Mouse (Mus musculus) kidney, postnatal 25 days (tissue): ENCODE results near the gene Gm11634.
"Not testable (repeated sequence)": the region's sequence is repeated elsewhere in the genome, so short reads cannot be mapped to it uniquely, and the experiment has no call there.

ENCODE experiments used
- DNase-seq, 2 experiments: peaks; one replicate each; pipeline ENCODE4 v3.0.0; 2021; ENCODE audit warnings: mixed read lengths in 2 of 2

Gm11634 gene

DNA sequence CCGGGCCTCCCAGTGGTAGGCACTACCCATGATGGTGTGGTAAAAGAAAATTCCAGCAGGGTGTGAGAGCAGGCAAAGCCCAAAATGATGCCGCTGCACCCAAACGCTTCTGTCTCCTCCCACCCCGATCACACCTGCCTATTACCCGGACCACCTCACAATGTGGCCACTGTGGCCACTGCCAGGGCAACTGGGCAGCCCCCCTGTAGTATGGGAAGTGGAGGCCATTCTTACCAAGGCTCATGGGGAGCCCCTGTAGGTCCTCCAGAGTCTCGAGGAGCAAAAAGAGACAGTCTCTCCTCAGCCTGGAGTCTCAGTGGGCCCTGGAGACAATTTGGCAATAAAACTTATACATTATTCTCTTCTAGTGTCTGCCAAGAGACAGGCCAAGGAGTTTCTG is at the start of gene Gm11634:
Gene Gm11634, minus strand, starts transcription at position 101 of the 400 bp plus-strand sequence.
- no peak for DNase-seq

DNA sequence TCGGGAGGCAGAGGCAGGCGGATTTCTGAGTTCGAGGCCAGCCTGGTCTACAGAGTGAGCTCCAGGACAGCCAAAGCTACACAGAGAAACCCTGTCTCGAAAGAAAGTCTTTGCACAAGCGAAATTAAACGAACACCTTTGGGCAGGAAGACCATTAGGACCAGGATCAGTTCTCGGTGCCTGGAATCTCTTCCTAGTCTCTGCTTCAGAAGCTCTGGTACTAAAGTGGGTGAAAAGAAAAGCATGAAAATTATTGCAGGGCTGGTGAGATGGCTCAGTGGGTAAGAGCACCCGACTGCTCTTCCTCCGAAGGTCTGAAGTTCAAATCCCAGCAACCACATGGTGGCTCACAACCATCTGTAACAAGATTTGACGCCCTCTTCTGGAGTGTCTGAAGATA is 48.0 kb upstream of the Gm11634 start:
- not testable (repeated sequence) for DNase-seq

- DNase-seq = not testable (repeated sequence)
Observed at GRCm38 (mm10) chr11:101646283-101646794, 47.3 kb upstream of the Gm11634 start.

GRCm38 (mm10) chr11:101645411-101646282 is 46.6 kb upstream of the Gm11634 start:
- peak; percentile 65 to 83 for DNase-seq

- not testable (repeated sequence) for DNase-seq
Observed at GRCm38 (mm10) chr11:101645043-101645410, 46.0 kb upstream of the Gm11634 start.

DNA sequence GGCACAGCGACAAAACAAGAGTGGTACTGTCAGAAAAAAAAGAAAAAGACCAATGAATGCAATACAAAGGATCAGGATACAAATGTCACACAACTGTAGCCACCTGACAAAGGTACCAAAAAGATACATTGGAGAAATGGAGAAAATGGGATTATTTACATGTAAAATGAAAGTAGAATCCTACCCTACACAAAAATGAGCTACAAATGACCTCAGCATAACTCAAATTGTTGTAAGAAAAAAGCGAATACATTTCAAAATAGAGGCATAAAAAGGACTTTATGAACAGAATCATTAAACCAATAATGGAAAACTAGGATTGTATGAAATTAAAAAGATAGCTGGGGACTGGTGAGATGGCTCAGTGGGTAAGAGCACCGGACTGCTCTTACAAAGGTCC is 45.5 kb upstream of the Gm11634 start:
- DNase-seq = no peak

- DNase-seq = no peak
Observed at GRCm38 (mm10) chr11:101642931-101643330, 43.9 kb upstream of the Gm11634 start.

GRCm38 (mm10) chr11:101641710-101642642 is 42.9 kb upstream of the Gm11634 start:
- peak in 1 of 2 experiments; percentile 39 for DNase-seq

GRCm38 (mm10) chr11:101640857-101641709 is 42.0 kb upstream of the Gm11634 start:
- peak; percentile 82 to 90 for DNase-seq

DNA sequence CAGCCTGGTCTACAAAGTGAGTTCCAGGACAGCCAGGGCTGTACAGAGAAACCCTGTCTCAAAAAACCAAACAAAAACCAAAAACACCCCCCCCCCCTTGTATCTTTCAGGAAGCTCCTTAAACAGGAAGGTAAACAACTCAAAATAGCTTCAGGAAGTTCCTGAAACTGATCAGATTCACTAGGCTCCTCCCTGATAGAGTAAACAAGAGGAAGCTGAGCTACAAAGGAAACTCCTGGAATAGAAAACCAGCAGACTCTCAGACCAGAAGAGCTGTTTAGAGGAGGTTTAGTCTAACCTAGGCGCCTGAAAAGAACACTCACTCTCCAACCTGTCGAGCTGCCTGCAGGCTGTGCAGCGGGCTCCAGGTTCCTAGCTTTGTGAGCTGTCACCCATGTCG is 40.7 kb upstream of the Gm11634 start:
- DNase-seq = no peak

DNA sequence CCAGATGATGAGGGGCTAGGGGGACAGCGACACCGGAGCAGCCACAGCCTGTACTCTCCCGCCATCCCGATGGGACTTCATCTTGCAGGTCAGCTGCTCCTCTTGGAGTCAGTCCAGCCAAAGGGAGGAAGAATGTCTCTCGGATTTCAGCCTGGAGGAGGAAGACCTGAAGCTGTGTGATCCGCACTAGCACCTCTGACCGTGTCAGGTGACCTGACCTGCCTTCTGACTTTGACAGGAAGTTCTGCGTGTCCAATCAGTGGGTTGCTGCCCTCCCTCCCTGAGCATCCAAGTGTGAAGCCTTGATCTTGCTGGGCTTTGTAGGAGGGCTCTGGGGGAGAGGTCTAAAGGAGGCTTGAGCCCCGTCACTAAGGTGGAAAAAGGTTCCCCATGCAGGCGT is 36.6 kb upstream of the Gm11634 start:
- peak; percentile 63 to 80 for DNase-seq

- not testable (repeated sequence) for DNase-seq
Observed at GRCm38 (mm10) chr11:101628733-101629417, 29.8 kb upstream of the Gm11634 start.

DNA sequence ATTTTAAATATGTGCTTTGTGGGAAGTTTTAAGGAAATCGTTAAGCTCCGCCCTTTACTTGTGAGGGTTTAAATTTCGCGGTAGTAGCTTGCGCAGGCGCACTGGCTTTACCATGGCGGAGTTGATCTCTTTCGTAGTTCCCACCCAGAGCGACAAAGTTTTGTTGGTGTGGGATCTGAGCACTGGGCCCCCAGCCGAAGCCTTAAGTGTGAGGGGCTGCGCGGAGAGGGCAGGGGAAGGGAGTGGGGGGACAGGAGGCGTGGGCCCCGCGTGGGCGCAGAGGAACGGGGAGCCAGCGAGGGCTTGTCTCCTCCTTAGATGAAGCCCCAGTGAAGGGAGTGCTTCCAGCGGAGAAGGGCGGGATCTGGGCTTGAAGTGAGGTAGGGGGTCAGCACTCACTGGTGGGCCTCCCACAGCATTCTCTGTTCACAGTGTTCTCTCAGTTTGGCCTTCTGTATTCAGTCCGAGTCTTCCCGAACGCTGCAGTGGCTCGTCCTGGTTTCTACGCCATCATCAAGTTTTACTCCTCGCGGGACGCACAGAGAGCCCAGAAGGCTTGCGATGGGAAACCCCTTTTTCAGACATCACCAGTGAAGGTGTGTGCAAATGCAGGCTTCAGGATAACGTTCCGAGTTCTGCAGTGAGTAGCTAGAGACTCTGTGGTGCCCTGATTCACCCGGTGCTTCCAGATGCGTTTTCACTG is 29.0 kb upstream of the Gm11634 start:
- DNase-seq = peak; percentile 90 to 91

- DNase-seq = peak; percentile 90 to 94
Observed at GRCm38 (mm10) chr11:101626995-101627856, 28.2 kb upstream of the Gm11634 start, which contains the start of gene Rdm1. Gene Rdm1, plus strand, starts transcription at chr11:101627195.

- DNase-seq = peak in 1 of 2 experiments; percentile 44
Observed at GRCm38 (mm10) chr11:101626649-101626994, 27.6 kb upstream of the Gm11634 start.

DNA sequence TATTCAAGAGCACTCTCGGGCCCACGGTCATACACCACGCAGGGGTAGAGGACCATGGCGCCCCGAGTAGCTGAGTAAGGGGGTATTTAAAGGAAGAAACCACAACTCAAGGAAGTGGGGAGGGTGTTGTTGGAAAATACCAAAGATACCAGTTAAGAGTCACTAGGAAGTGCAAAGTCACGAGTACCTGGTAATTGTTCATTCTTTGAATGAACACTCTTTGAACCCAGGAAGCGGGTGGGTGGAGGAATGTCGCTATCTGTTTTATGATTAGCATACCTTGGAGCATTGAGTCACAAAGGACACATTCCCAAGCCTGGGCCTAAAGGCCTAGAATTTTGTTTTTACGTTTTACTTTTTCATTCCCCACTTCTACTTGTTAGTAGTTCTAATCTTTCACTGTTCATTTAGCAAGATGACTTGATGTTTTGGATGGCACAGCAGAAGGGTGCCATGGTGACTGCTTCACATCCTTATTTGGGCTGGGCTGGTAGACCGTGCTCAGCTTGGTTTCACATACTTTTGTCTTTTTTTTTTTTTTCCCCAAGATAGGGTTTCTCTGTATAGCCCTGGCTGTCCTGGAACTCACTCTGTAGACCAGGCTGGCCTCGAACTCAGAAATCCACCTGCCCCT is 21.1 kb upstream of the Gm11634 start:
- DNase-seq = not testable (repeated sequence)

DNA sequence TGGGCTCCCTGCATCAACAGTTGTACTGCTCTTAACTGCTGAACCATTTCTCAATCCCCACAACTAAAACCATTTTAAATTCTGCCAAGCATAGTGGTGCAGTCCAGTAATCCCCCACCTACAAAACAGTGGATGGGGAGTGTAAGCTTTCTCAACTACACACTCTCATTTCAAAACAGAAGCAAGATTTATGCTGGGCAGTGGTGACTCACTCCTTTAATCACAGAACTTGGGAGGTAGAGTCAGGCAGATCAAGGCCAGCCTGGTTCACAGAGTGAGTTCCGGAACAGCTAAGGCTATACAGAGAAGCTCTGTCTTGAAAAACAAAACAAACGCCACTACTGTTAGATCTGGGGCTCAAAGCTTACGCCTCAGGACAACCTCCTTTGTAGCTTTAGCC is 19.5 kb upstream of the Gm11634 start:
- no peak for DNase-seq

GRCm38 (mm10) chr11:101617849-101618248 is 18.8 kb upstream of the Gm11634 start:
- peak; percentile 47 to 56 for DNase-seq
